Mouse (Mus musculus) cerebral cortex, adult 2 months (tissue): ENCODE data around the gene Olfr282.

Experiments used
- WGBS: fragments of 180-500 bp; shearing (Covaris S2); methylation state at CpG from one replicate; pipeline ENCODE4 v1.1.7; 2018; 5-methylcytosine and 5-hydroxymethylcytosine counted together

The Olfr282 gene

GRCm38 (mm10) chr15:98430925-98431324 lies at the start of gene Olfr282:
TSS of gene Olfr282 (plus strand) at chr15:98431225.
- WGBS: 56% methylated on average over 5 of the region's 5 CpGs

- 87% methylated on average over 2 of the region's 2 CpGs for WGBS
Observed at GRCm38 (mm10) chr15:98387621-98388020, 43.4 kb upstream of the Olfr282 start.

GRCm38 (mm10) chr15:98389796-98390195 lies 41.2 kb upstream of the Olfr282 start:
- WGBS: 19% methylated on average over 7 of the region's 7 CpGs

DNA sequence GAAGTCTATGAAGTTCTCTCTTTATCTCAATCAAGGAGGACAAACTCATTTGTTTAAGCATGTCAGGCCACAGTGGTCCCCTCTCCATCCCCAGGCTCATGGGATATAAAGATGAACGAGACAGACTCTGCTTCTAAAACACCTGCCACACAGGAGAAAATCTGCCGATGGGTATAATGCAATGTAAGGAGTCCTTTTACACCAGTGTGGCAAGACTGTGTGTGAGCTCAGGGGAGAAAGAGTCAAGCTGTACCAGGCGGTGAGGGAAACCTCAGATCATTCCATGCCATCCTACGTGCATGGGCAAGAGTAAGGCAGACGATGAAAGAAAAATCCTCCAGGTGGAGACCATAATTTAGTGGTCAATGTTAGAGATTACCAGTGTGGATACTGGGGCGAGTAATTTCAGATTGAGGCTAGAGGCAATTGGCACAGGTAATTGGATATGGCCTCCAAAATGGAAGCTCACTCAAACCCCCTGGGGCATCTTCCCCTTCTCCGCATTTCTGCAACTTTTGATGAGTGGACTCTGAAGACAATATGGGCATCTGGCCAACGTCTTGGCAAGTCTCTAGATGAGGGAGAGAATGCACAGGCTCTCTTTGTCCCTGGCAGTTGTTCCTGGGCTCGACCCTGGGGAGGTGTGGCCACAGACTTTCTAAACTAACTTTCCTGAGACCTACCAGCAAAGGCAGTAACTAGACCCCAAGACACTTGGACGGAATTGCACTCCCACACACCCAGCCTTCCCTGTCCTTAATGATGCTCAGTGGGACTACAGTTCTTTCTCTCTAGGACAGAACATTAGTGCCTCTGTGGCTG lies 39.7 kb upstream of the Olfr282 start:
- 74% methylated on average over 10 of the region's 10 CpGs for WGBS

GRCm38 (mm10) chr15:98391903-98392187 lies 39.2 kb upstream of the Olfr282 start:
- WGBS: 44% methylated on average over 2 of the region's 2 CpGs

- 77% methylated on average over 1 of the region's 1 CpGs for WGBS
Observed at GRCm38 (mm10) chr15:98397136-98397535, 33.9 kb upstream of the Olfr282 start.

GRCm38 (mm10) chr15:98402356-98402755 lies 28.7 kb upstream of the Olfr282 start:
- WGBS: 89% methylated on average over 10 of the region's 10 CpGs

DNA sequence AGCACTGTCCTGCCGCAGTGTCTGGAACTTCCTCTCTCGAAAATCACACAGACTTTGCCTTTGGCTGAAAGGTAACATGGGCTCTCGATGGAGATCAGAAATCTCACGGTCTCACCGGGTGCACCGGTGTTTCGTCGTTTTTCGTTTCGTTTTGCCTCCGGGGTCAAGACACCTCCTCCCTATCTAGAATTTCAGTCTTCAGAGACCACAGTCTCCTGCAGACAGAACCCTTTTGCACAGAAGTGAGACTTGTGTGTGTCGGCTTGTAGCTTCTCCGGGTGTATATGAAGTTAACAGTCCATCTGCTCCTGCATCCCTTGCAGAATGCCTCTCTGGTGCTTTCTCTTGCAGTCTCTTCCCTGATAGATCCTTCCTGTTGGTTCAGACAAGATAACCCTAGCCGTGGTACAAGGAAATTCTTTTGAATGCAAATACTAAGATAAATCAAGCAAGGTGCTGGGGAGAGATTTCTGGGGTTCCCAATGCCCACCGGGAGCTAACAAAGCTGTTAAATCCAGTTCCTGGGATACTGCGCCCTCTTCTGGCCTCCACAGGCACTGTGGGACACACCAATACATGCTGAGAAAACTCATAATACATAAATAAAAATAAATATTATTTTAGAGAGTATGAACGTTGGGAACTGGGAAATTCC lies 22.5 kb upstream of the Olfr282 start:
- WGBS: 63% methylated on average over 17 of the region's 17 CpGs

- whole genome bisulfite sequencing: 89% methylated on average over 2 of the region's 2 CpGs
Observed at GRCm38 (mm10) chr15:98409635-98410034, 21.4 kb upstream of the Olfr282 start.

- 95% methylated on average over 9 of the region's 9 CpGs for WGBS
Observed at GRCm38 (mm10) chr15:98410249-98410648, 20.8 kb upstream of the Olfr282 start.

DNA sequence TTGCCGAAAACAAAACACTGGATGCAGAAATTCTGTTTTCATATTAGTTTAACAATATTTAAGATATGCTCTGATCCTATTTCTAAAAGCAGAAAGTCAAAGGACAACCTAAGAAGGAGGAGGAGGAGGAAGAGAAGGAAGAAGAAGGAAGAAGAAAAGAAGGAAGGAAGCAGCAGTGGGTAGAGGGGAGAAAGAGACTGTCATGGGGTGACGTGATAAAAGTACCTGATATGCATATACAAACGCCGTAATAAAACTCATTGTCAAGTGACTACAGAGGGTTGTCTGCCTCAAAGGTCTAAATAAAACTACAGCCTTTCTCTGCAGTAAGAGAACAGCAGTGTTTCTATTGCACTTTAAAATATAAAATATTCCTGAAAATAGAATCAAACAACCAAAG lies 15.0 kb upstream of the Olfr282 start:
- WGBS: 46% methylated on average over 4 of the region's 4 CpGs

GRCm38 (mm10) chr15:98417285-98417684 lies 13.7 kb upstream of the Olfr282 start:
- WGBS: 31% methylated on average over 3 of the region's 3 CpGs

- WGBS: 76% methylated on average over 7 of the region's 7 CpGs
Observed at GRCm38 (mm10) chr15:98418096-98418495, 12.9 kb upstream of the Olfr282 start.

DNA sequence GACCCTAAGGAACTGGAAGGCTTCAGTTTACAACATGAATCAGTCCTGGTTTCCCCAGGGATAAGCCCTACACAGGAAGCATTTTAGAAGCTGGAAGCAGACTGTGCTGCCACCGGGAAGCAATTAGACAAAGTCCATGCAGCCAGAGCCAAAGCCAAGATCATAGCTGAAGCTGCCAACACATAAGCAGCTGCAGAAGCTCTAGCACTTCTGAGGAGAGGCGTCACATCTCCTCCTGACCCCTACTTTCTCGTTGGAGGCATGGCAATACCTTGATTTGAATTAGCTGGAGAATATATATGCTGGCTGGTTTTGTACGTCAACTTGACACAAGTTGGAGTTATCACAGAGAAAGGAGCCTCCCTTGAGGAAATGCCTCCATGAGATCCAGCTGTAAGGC lies 10.1 kb upstream of the Olfr282 start:
- WGBS: 57% methylated on average over 4 of the region's 4 CpGs

DNA sequence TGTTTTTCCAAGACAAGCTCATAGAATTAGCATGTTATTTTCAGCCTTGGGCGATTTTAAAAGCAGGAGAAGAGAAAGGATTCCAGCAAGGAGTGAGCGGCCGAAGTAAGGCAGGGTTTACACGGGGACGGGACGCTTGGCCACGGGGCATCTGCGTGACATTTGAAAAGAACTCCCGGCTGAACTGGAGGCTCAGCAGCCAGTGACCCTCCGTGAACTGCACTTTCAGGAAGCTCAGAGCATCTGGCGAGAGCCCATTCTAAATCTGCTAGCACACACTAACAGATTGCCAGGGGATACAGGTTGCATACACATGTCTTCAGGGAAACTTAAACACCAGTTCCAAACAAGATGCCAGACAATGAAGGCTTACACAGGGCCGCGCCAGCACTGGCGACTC lies 6.7 kb upstream of the Olfr282 start:
- 63% methylated on average over 14 of the region's 14 CpGs for WGBS

DNA sequence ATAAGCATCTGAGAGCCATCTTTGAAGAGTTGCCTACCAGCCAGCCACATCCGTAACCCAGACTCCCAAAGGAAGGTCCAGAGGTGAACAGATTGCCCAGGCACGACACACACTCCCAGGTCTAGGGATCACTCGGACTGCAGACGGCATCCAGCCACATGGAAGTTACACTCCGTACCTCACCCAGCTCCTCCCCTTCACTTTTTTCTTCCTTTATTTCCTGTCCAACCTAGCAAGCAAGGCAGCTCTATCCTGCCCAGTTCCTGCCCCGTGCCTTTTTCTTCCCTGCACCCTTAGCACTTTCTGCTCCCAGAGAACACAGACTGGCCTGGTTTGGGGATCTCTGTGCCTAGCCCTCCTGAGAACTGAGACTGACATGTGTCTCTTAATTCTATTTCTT lies 6.3 kb upstream of the Olfr282 start:
- 67% methylated on average over 6 of the region's 6 CpGs for WGBS

GRCm38 (mm10) chr15:98425188-98425587 lies 5.8 kb upstream of the Olfr282 start:
- WGBS: 79% methylated on average over 7 of the region's 7 CpGs

GRCm38 (mm10) chr15:98444561-98444960 lies 13.5 kb downstream of the Olfr282 start:
- WGBS: 82% methylated on average over 3 of the region's 3 CpGs

DNA sequence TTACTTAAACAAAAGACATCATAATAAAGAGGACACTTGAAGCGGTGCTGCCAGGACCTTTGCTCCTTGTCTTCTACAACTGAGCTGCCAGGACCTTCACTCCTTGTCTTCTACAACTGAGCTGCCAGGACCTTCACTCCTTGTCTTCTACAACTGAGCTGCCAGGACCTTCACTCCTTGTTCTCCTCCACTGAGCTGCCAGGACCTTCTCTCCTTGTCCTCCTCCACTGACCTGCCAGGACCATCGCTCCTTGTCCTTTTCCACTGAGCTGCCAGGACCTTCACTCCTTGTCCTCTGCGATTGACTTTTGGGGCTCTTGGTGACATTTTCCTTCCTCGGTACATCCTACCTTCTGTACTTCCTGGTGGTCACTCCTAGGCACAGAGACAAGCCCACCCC lies 17.5 kb downstream of the Olfr282 start:
- 57% methylated on average over 4 of the region's 4 CpGs for WGBS

DNA sequence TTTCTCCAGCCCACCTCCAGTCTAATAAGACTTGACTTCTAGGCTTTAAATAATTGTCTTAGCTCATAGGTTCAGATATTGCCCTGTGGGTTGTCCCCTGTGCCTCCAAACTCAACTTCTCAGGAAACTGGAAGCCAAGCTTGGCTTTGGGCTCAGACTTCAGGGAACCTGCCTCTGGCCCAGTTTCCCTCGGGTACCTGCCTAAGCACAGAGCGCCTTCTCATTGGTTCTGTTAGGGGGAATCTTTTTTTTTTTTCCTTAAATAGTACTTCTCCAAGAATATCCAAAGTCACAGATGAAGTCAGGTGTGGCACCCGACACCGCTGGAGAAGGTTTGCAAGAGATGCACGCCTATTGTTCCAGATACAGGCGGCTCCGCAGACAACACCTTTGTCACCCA lies 21.3 kb downstream of the Olfr282 start, which contains the start of gene Olfr281:
Olfr281 (plus strand) TSS at position 301 of the 400 bp plus-strand sequence.
- 94% methylated on average over 7 of the region's 7 CpGs for WGBS

DNA sequence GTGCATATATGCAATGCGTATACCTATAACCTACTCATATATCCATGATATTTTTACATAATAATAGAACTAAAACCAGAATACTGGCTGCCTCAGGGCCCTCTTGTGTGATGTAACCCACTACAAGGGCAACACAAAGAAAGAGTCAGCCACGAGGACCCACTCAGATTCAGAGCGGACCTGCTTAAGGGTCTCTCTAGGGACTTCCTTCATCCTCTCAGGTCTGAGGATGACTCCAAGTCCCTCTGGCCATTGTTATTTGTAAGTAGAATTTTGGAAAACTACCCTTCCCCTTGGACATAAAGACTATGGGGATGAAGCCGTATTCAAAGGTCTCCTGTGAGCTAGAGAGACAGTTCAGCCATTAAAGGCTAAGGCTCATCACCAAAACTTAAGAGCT lies 38.6 kb downstream of the Olfr282 start, which contains the start of gene OR5BS1P:
OR5BS1P (plus strand) TSS at position 301 of the 400 bp plus-strand sequence.
- WGBS: 97% methylated on average over 4 of the region's 4 CpGs

DNA sequence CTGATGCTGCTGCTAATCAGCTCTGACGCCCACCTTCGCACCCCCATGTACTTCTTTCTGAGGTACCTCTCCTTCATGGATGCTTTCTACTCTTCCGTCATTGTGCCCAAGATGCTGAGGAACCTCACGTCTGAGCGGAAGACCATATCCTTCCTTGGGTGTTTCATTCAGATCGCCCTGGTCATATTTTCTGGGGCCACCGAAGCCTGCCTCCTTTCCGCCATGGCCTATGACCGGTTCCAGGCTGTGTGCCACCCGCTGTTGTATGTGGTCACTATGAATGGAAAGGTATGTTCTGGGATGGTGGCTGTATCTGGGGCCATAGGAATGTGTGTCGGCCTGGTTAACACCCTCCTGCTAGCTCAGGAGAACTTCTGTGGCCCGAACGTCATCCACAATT lies 40.5 kb downstream of the Olfr282 start:
- 94% methylated on average over 13 of the region's 13 CpGs for WGBS

DNA sequence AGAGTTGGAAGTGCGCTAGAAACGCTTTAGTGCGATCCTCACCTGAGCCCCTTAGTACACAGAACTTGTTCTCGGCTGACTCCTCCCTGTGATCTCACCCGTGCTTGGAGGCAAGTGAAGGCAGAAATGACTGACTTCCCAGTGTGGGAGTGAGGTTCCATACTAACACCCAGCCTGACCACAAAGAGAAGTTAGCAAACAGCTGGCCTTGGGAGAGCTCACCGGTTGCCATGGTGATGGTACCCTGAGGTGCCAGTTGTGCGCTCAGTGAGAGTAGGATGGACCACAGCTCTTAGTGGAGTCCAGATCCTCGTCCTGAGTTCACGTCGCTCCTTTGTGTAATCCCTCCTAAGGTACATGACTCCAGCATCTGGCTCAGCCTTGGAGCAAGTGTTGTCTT lies 43.9 kb downstream of the Olfr282 start:
- WGBS: 88% methylated on average over 10 of the region's 10 CpGs
